Mouse (Mus musculus) ES-Bruce4 (cell line): ENCODE data around the gene Nfkbid.

Source experiments
- CTCF ChIP-seq: IDR thresholded peaks from one replicate; pipeline ENCODE4 v1.8.1; 2011; ENCODE audit warnings: low read depth, low read length
- POLR2A ChIP-seq: IDR thresholded peaks from one replicate; pipeline ENCODE4 v1.8.1; 2011; ENCODE audit warnings: low read length; ENCODE audit not compliant: insufficient read depth

DNA sequence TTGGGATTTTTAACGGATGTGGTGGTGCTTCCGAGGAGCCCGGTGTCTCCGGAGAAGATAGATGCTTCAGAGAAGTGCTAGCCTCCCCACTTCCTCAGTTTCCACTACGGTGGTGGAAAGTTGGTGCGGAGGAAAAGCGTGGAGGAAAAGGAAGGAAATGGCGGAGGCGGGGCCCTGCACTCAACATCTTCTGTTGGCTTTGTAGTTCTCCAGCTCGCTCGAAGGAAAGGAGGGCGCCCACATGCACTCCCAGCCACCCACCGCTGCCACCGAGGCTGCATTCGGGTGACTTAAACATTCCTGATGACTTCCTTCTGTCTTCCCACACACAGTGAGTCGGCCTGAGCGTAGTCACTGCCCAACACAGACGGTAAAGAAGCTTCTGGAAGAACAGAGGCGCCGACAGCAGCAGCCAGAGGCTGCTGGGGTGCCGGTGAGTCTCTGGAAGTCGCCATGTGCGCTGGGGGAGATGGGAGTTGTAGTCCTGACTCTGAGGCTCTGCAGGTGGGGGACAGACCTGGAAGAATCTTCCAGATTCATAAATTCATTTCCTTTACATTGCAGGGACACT, 1.6 kb downstream of the Nfkbid start:
- TF ChIP-seq CTCF (no peak), POLR2A (no peak)
